Mouse (Mus musculus) embryonic facial prominence, embryonic 15.5 days (tissue): ENCODE data around the gene Bhlhe40. TPM values are rescaled to one million over a fixed set of nuclear protein-coding genes. Genes with fewer than 3 reads are reported as not detected.

Experiments used
- ATAC-seq: fragments of 200-750 bp; cut with Nextera tagmentation; 2 replicates; pipeline ENCODE4 v1.8.0; 2017; ENCODE audit warnings: low read depth, moderate TSS enrichment; ENCODE audit not compliant: insufficient number of reproducible peaks, low FRiP score, low TSS enrichment
- H3K27ac ChIP-seq: fragments of 300-500 bp; sonication (generic); replicated peaks from 2 replicates; pipeline ENCODE4 v1.5.1; 2015; ENCODE audit warnings: mild to moderate bottlenecking, inconsistent platforms
- H3K27me3 ChIP-seq: fragments of 300-500 bp; sonication (generic); 2 replicates; pipeline ENCODE4 v1.6.1; 2015; ENCODE audit warnings: inconsistent platforms
- H3K36me3 ChIP-seq: fragments of 300-500 bp; sonication (generic); 2 replicates; pipeline ENCODE4 v1.6.1; 2015; ENCODE audit warnings: mild to moderate bottlenecking, inconsistent platforms
- H3K4me1 ChIP-seq: fragments of 300-500 bp; sonication (generic); 2 replicates; pipeline ENCODE4 v1.6.1; 2015; ENCODE audit warnings: inconsistent platforms
- H3K4me2 ChIP-seq: fragments of 300-500 bp; sonication (generic); replicated peaks from 2 replicates; pipeline ENCODE4 v1.6.1; 2015; ENCODE audit warnings: mild to moderate bottlenecking, inconsistent platforms
- H3K4me3 ChIP-seq: fragments of 300-500 bp; sonication (generic); replicated peaks from 2 replicates; pipeline ENCODE4 v1.5.1; 2015; ENCODE audit warnings: mild to moderate bottlenecking, inconsistent platforms
- H3K9ac ChIP-seq: fragments of 300-500 bp; sonication (generic); 2 replicates; pipeline ENCODE4 v1.6.1; 2015; ENCODE audit warnings: inconsistent platforms
- H3K9me3 ChIP-seq: fragments of 300-500 bp; sonication (generic); replicated peaks from 2 replicates; pipeline ENCODE4 v1.6.1; 2016; ENCODE audit warnings: inconsistent platforms
- whole genome bisulfite sequencing: fragments of 180-500 bp; shearing (Covaris S2); methylation state at CpG from one replicate; pipeline ENCODE4 v1.1.7; 2015; 5-methylcytosine and 5-hydroxymethylcytosine counted together
- polyA plus RNA-seq: library from polyadenylated mRNA; unstranded; fragments of >200 nt; fragmentation: Nextera tagmentation; extraction: Ambion mirVana; gene quantifications from 2 replicates; pipeline ENCODE4 v1.2.1, GENCODE M21; 2015

Gene Bhlhe40
- polyA plus RNA-seq, 1 experiment from 2014 or later, result 27.4 TPM

GRCm38 (mm10) chr6:108676783-108677340 lies 16.4 kb downstream of the Bhlhe40 start:
- no peak overlapping the region for H3K4me2 ChIP-seq
- 85% methylated on average over 9 of the region's 9 CpGs for WGBS
- H3K4me1 ChIP-seq, result no peaks in the 10 kb centered on the region

GRCm38 (mm10) chr6:108677697-108678096 lies 17.3 kb downstream of the Bhlhe40 start:
- H3K36me3 ChIP-seq, result no peaks in the 10 kb centered on the region
- no peaks in the 10 kb centered on the region for H3K27me3 ChIP-seq
- no peak for ATAC-seq
- H3K9me3 ChIP-seq, result no peaks in the 10 kb centered on the region
- H3K27ac ChIP-seq, result no peak overlapping the region
- no peak overlapping the region for H3K4me3 ChIP-seq
- H3K4me2 ChIP-seq, result no peak overlapping the region
- H3K9ac ChIP-seq, result no peak overlapping the region
- WGBS, result 92% methylated on average over 4 of the region's 4 CpGs
- H3K4me1 ChIP-seq, result no peaks in the 10 kb centered on the region

More at GRCm38 (mm10) chr6:108676783-108677340, 16.4 kb downstream of the Bhlhe40 start:
- Histone ChIP-seq H3K36me3 (no peaks in the 10 kb centered on the region), H3K27ac (no peak overlapping the region), H3K27me3 (no peaks in the 10 kb centered on the region), H3K9me3 (no peaks in the 10 kb centered on the region), H3K9ac (no peak overlapping the region), H3K4me3 (no peak overlapping the region)
- no peak for ATAC-seq

GRCm38 (mm10) chr6:108678227-108678626 lies 17.8 kb downstream of the Bhlhe40 start:
- Histone ChIP-seq H3K27me3 (no peaks in the 10 kb centered on the region), H3K4me3 (no peak overlapping the region), H3K4me1 (no peaks in the 10 kb centered on the region), H3K9me3 (no peaks in the 10 kb centered on the region), H3K9ac (no peak overlapping the region), H3K4me2 (no peak overlapping the region), H3K36me3 (no peaks in the 10 kb centered on the region), H3K27ac (no peak overlapping the region)
- 59% methylated on average over 5 of the region's 5 CpGs for WGBS
- no peak for ATAC-seq

- H3K36me3 ChIP-seq, result no peaks in the 10 kb centered on the region
- H3K9me3 ChIP-seq, result no peaks in the 10 kb centered on the region
- no peak overlapping the region for H3K4me3 ChIP-seq
- whole genome bisulfite sequencing, result 76% methylated on average over 7 of the region's 7 CpGs
- H3K4me1 ChIP-seq, result no peaks in the 10 kb centered on the region
- H3K27ac ChIP-seq, result no peak overlapping the region
- no peak overlapping the region for H3K9ac ChIP-seq
- no peak overlapping the region for H3K4me2 ChIP-seq
- ATAC-seq, result no peak
- no peaks in the 10 kb centered on the region for H3K27me3 ChIP-seq
Measured at GRCm38 (mm10) chr6:108680503-108680902, 20.1 kb downstream of the Bhlhe40 start.

- H3K4me1 ChIP-seq, result no peaks in the 10 kb centered on the region
- no peaks in the 10 kb centered on the region for H3K27me3 ChIP-seq
- no peaks in the 10 kb centered on the region for H3K36me3 ChIP-seq
- no peak for ATAC-seq
- H3K4me3 ChIP-seq, result no peak overlapping the region
- H3K27ac ChIP-seq, result no peak overlapping the region
- H3K4me2 ChIP-seq, result no peak overlapping the region
- no peak overlapping the region for H3K9ac ChIP-seq
- WGBS, result 79% methylated on average over 4 of the region's 4 CpGs
- no peaks in the 10 kb centered on the region for H3K9me3 ChIP-seq
Measured at GRCm38 (mm10) chr6:108681084-108681483, 20.7 kb downstream of the Bhlhe40 start.

GRCm38 (mm10) chr6:108683140-108683539 lies 22.7 kb downstream of the Bhlhe40 start:
- Histone ChIP-seq H3K27me3 (no peaks in the 10 kb centered on the region), H3K9ac (no peak overlapping the region), H3K36me3 (no peaks in the 10 kb centered on the region), H3K27ac (no peak overlapping the region), H3K4me1 (no peaks in the 10 kb centered on the region), H3K4me2 (no peak overlapping the region), H3K4me3 (no peak overlapping the region), H3K9me3 (no peaks in the 10 kb centered on the region)
- no peak for ATAC-seq
- 81% methylated on average over 1 of the region's 1 CpGs for WGBS

GRCm38 (mm10) chr6:108684430-108684829 lies 24.0 kb downstream of the Bhlhe40 start:
- ATAC-seq, result no peak
- no peak overlapping the region for H3K27ac ChIP-seq

GRCm38 (mm10) chr6:108685758-108686355 lies 25.4 kb downstream of the Bhlhe40 start:
- WGBS, result 65% methylated on average over 9 of the region's 9 CpGs
- ATAC-seq, result no peak
- no peak overlapping the region for H3K27ac ChIP-seq
- H3K4me3 ChIP-seq, result no peak overlapping the region
- no peak overlapping the region for H3K9ac ChIP-seq
- H3K4me2 ChIP-seq, result no peak overlapping the region
- no peaks in the 10 kb centered on the region for H3K36me3 ChIP-seq
- H3K9me3 ChIP-seq, result no peaks in the 10 kb centered on the region
- no peaks in the 10 kb centered on the region for H3K27me3 ChIP-seq
- 0 out of 2 replicates have a peak, but pooled peaks cover 3% of the 10 kb centered on the region for H3K4me1 ChIP-seq

More at GRCm38 (mm10) chr6:108684430-108684829, 24.0 kb downstream of the Bhlhe40 start:
- Histone ChIP-seq H3K9ac (no peak overlapping the region), H3K36me3 (no peaks in the 10 kb centered on the region), H3K4me1 (0 out of 2 replicates have a peak, but pooled peaks cover 3% of the 10 kb centered on the region), H3K27me3 (no peaks in the 10 kb centered on the region), H3K4me3 (no peak overlapping the region), H3K4me2 (no peak overlapping the region), H3K9me3 (no peaks in the 10 kb centered on the region)
- 78% methylated on average over 5 of the region's 5 CpGs for WGBS

- Histone ChIP-seq H3K27me3 (no peaks in the 10 kb centered on the region), H3K36me3 (no peaks in the 10 kb centered on the region), H3K4me3 (no peak overlapping the region), H3K27ac (no peak overlapping the region), H3K9me3 (no peaks in the 10 kb centered on the region), H3K4me2 (no peak overlapping the region), H3K4me1 (0 out of 2 replicates have a peak, but pooled peaks cover 3% of the 10 kb centered on the region), H3K9ac (no peak overlapping the region)
- 71% methylated on average over 3 of the region's 3 CpGs for WGBS
- no peak for ATAC-seq
Measured at GRCm38 (mm10) chr6:108686930-108687329, 26.5 kb downstream of the Bhlhe40 start.

GRCm38 (mm10) chr6:108688344-108688743 lies 27.9 kb downstream of the Bhlhe40 start:
- 59% methylated on average over 5 of the region's 5 CpGs for WGBS

GRCm38 (mm10) chr6:108692986-108693385 lies 32.6 kb downstream of the Bhlhe40 start:
- no peaks in the 10 kb centered on the region for H3K36me3 ChIP-seq
- no peak overlapping the region for H3K4me2 ChIP-seq
- no peak overlapping the region for H3K9ac ChIP-seq
- 64% methylated on average over 3 of the region's 3 CpGs for WGBS
- H3K27ac ChIP-seq, result no peak overlapping the region
- no peak for ATAC-seq
- H3K9me3 ChIP-seq, result no peaks in the 10 kb centered on the region
- H3K4me3 ChIP-seq, result no peak overlapping the region
- H3K27me3 ChIP-seq, result no peaks in the 10 kb centered on the region
- 0 out of 2 replicates have a peak, but pooled peaks cover 3% of the 10 kb centered on the region for H3K4me1 ChIP-seq

More at GRCm38 (mm10) chr6:108688344-108688743, 27.9 kb downstream of the Bhlhe40 start:
- Histone ChIP-seq H3K4me1 (0 out of 2 replicates have a peak, but pooled peaks cover 3% of the 10 kb centered on the region), H3K36me3 (no peaks in the 10 kb centered on the region), H3K4me2 (no peak overlapping the region), H3K9me3 (no peaks in the 10 kb centered on the region), H3K27ac (no peak overlapping the region), H3K9ac (no peak overlapping the region), H3K27me3 (no peaks in the 10 kb centered on the region), H3K4me3 (no peak overlapping the region)
- ATAC-seq, result peak; percentile 58; the same call in 1 of the 2 replicates
